Mouse (Mus musculus): ENCODE data around the gene Mns1.

The Mns1 gene

DNA sequence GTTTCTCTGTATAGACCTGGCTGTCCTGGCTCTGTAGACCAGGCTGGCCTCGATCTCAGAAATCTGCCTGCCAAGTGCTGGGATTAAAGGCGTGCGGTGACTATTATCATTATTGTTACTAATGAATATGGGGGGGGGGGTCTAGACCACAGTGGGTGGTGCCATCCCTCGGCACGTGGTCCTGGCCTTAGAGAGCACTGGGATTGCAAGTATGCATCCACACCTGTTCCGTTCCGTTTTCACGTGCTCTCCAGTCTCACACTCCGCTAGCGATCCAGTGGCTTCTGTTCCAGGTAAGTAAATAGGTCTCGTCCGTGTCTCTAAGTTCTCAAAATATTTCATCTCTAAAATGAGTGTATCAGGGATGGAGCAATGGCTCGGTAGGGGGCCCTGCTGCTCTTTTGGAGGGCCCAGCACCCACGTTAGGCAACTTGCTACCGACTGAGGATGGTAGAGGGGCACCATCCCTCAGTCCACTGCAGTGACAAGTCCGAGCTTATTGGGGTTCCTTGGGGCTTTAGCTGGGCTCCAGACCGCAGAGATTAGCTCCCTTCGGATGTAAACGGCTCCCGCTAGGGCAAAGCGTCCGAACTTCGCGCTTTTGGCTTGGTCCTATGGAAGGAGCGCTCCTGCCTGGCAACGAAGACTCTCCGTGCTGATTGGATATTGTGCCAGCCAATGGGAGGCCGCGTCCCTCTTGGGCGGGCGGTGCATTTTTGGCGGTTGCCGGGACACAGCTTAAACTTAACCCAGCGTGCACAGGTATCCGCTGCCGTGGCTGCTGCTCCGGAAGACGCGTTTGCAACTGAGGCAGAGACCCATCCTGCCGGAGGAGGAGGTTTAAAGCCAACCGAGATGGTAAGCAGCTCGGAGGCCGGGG, at the start of gene Mns1:
Mns1 (plus strand) TSS at position 190 of the 880 bp plus-strand sequence.
- 1% methylated on average over 43 of the region's 43 CpGs for WGBS

DNA sequence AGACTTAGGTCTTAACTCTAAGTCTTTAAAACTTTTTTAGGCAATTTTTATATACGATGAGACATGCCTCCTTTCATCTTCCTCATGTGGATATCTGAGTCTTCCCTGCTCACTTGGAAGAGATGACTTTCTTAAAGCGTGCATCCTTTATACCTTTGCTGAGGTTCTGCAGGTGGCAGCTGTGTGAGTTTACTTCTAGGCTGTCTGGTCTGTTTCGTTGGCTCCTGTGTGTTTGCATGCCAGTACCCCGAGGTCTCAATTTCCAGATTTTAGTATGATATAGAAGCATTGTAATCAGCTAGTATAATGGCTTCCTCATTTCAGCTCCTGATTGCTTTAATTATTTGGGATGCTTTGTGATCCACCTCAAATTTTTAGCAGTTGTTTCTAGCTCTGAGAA, 48.9 kb upstream of the Mns1 start:
- 91% methylated on average over 4 of the region's 4 CpGs for WGBS

DNA sequence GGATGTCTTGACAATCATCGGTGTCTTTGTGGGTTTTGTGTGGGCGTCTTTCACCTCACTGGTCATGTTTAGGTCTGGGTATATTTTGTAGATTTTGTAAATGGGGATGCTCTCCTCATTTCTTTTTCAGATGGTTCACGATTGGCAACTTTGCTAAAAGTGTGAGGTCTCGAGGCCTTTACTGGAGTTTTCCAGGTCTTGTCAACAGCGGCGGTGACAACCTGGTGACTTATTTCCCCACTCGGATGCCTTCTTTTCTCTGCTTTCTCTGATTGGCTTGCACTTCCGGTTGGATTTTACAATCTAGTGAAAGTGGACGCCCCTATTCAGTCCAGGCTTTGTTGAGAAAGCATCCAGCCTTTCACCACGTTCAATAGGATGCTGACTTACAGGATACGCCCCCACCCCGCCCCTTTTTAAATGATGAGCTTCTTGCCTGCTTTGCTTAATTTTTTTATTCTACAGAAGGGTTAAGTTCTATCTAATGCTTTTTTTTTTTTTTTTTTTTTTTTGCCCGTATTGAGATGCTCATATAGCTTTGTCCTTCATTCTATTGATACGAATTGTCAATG, 48.3 kb upstream of the Mns1 start:
- WGBS = 78% methylated on average over 14 of the region's 14 CpGs

DNA sequence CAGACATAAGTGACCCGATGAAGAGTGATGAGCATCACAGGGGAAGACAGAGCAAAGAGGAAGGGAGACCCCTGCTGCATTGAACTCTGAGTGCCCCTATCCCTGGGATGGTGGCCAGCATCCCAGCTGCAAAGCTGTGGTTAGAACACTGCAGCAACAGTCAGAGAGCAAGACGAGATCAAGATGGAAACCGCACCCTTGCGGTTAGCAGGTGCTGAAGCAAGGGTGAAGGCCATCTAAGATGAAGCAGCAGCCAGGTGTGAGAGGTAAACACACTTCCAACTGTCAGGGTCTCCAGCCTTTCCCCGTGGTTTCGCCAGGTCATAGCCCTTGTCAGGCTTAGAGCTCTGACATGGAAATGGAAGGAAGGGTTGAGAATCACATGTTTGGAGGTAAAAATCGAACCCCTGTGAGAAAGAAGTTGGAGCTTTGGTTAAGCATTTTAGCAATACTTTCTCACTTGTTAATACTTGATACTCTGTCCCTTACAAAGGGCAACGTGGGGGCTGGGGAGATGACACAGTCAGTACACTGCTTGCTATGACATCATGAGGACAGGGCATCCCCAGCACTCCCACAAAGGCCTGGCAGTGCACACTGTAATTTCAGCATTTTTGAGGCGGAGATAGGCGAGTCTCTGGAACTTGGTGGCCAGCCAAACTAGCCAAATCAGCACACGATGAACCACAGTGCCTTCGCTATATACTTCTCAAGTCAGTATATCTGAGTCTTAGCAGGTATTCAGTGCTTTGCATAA, 47.3 kb upstream of the Mns1 start:
- WGBS = 85% methylated on average over 12 of the region's 12 CpGs

DNA sequence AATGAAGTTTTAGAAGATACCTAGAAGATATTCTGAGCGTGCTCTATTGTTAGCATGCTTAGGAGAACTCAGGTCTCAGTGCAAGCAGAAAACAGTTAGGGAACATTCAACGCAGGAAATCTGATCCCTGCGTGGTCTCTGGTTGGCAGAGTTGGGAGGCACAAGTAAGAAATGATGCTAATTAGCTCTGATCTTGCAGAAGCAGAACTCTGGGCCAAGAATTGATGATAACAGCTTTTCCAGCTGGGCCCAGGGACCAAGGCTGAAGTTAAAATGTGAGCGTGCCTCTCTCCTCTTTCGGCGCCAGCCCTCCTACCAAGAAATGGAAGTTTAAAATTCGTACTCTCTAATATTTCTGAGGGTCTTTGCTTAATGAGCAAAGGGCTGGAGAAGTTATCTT, 45.1 kb upstream of the Mns1 start:
- 81% methylated on average over 7 of the region's 7 CpGs for WGBS

DNA sequence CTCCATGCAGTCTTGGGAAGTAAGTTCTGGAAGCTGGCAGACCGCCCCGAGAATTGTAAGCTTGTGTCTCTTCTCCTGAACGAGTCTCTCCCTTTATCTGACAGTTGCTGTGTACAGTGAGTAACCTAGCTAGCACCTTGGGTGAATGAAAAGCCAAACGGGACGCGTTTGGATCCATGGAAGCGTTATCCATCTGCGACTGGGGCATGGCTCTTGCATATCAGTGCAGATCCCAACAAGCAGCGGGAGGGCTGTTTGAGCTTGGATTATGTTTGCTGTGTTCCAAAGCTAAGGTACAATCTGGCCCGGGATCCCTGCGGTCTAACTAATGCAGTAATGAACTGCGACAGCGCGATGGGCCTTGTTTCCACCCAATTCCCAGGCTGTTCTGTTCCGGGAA, 44.6 kb upstream of the Mns1 start:
- 68% methylated on average over 15 of the region's 15 CpGs for WGBS

DNA sequence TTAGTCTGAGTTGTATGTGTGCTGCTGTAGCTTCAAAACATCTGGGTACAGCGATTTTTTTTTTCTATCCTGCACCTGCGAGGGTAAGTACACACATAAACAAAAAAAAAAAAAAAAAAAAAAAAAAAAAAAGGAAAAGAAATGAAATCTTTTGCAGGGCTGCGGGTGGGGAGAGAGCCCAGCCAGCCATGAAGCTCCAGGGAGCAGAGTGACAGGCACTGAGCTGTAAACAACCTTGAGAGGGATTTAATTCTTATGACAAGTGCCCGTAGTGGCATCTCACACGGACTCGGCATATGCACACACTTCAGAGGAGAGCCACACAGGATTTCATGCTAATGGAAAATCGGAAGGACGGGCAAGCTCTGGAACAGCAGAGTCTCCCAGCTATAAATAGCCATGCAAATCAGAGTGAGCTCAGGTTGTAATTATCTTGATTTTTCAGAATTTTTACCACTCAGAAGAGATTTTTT, 43.9 kb upstream of the Mns1 start:
- 43% methylated on average over 8 of the region's 8 CpGs for WGBS

DNA sequence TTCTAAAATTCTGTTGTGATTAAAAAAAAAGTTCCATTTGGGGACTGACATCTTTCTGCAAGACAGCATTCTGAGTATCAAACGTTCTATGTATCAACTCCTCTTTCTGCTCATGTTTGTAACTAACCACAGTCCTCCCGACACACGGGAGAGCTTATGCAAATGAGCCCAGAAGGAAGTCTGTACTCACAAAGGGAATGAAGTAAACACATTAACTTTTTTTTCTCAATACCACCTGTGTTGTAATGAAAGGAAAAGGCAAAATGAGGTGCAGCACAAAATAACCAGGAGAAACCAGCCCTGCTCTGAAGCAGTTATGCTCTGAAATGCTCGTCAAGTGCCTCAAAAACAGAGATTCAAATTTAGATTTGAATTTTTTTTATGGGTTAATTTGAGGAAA, 37.7 kb upstream of the Mns1 start:
- WGBS = 21% methylated on average over 4 of the region's 4 CpGs

DNA sequence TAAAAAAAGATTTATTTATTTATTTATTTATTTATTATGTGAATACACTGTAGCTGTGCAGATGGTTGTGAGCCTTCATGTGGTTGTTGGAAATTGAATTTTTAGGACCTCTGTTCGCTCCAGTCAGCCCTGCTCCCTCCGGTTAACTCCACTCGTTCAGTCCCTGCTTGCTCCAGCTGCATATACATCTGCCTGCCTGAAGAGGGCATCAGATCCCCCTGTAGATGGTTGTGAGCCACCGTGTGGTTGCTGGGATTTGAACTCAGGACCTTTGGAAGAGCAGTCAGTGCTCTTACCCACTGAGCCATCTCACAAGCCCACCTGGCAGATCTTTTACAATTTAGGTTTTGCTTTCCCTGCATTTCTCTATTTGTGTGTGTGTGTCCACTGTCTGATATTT, 36.0 kb upstream of the Mns1 start:
- WGBS = 74% methylated on average over 4 of the region's 4 CpGs

DNA sequence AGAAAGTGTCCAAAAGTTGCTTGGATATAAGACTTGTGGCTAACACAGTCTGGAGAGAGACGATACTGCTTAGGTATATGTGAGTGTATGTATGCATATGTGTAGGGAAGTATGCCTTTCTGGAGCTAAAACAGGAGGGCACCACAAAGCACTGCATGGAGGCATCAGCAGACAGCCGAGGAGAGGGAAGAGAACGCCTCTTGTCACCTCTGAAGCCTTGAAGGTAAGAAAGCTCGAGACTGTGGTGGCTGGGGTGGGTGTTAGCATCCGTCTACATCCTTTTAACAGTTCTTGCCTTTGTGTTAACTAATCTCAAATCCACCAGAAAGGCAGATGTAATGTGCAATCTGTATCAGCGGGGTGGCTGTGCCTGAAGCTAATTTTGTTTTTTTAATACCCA, 34.4 kb upstream of the Mns1 start:
- 59% methylated on average over 6 of the region's 6 CpGs for WGBS

DNA sequence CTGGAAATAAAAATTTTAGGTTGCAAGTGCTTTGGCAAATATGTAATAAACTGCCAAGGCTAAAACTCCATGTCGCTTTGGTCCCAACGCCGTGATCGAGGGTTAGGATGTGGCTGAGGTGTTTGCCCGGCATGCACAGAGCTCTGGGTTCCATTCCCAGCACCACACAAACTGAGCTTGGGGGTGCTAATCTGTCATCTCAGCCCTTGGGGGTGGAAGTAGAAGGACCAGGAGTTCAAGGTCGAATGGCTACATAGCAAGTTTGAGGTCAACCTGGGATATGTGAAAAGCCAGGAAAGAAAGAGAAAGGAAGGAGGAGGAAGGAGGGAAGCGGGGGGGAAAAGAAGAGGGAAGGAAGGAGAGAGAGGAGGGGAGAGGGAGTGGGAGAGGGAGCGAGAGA, 33.4 kb upstream of the Mns1 start:
- WGBS = 93% methylated on average over 8 of the region's 8 CpGs

DNA sequence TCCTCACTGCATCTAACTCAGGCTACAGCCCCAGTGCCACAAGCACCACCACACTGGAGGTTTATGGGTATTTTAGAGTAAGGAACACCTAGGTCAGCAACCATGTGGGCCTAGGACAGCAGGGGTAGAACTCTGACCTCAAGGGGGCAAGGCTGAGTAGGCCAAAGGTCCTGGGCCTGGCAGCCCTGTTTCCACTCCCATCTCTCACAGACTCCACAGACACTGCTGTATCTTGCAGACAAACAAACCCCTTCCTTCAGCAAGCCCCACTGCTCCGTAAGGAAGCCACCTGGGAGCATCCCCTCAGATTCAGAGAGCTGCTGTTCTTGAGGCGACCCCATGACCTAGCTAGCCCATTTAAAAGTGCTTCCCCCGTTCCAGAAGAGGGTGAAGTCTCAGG, 32.9 kb upstream of the Mns1 start:
- 87% methylated on average over 3 of the region's 3 CpGs for WGBS

DNA sequence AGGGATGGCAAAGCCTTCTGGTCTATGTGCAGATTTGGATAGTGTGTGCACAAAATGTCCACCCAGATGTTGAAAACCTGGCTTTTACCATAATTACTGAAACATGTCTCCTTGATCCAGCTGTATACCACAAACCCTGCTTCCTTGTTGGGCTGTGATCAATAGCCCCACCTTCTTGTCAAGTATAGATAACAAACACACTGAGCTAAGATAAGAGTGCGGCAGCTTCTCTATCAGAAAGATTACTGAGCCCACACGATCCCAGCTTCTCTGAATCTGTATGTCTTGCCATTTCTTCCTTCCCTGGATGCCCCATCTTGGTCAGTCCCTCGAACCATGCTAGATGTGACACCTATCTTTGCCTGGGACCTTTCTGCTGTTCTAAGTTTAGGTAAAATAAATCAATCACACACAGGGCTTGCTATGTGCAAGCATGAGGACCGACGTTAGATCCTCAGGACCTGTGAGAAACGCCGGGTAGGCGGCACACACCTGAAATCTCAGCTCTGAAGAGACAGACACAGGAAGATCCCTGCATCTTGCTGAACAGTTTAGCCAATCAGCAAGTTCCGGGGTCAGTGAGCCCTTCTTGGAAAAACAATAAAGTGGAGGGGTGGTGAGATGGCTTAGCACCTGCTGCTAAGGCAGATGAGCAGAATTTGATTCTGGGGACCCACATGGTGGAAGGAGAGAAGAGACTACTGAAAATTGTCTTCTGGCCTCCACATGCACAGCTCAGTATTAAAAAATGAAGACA, 31.8 kb upstream of the Mns1 start:
- WGBS = 94% methylated on average over 9 of the region's 9 CpGs

DNA sequence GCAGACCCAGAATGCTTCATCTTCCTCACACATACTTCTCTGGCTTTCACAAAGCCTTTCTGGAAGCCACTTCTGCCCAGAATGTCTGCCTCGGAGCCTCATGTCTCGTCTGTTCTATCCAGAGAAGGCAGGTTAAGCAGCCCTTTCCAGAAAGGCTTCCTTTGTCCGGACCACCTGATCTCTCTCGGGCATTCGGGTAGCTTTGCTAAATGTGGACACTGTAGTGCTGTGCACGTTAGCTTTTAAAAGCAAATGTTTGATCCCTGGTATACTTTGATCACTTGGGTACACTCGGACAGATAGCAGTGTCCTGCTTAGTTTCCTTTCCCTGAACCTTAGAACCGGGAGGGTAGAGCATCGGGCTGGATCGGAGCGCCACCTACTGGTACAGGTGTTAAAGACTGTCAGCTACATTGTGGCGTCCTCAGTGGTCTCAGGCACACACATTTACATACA, 29.7 kb upstream of the Mns1 start:
- 3% methylated on average over 12 of the region's 12 CpGs for WGBS

DNA sequence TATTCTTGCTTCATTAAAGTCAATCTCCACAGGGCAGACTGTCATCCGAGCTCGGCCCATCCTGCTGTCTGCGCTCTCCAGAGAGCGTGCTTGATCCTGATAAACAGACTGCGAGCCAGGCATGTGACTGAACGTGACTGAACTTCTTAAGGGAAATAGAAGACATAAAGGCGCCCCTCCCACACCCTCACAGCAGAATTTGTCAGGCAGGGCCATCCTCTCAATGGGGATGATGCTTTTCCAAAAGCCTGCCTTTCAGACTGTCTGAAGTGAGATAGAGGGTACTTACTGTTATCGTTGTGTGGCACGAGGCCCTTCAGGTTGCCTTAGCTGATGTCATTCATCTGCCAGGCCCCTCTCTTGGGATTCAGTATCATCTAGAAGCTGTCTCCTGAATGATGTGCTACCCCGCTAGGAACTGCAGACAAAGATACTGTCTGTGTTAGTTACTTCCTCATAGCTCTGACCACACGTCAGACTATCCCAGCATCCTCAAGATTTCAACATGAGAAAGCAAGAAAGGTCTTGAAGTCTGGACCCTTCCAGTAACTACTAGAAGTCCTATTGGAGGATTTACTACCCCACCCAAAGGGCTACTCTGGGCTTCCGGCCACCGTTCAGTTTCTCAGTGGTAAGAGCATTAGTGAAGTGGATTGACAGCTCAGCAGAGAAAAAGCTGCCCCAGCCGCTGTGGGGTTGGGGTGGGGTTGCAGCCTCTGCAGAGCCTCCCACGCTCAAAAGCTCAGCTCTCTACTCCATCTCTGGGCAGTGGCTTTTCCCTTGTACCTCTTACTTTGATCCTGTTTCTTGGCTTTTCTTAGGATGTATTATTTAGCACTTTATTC, 28.2 kb upstream of the Mns1 start:
- 74% methylated on average over 15 of the region's 15 CpGs for WGBS

DNA sequence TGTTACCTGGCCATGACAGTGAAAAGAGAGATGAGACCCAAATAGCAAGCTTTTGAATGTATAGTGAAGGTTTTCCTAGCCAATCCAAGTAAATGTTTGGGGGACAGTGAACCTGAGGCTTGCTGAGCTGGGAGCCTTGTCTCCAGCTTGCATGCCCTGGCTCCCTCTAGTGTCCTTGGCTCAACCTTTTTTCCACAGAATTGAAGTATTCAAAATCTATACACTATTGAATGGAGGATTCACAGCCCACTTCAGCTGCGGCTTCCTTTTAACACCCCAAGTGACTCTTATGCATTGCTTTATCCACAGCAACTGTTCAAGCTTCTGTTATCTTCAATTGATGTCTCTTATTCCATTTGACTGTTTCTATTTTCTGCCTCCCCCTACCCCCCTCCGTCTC, 26.1 kb upstream of the Mns1 start:
- 62% methylated on average over 2 of the region's 2 CpGs for WGBS

DNA sequence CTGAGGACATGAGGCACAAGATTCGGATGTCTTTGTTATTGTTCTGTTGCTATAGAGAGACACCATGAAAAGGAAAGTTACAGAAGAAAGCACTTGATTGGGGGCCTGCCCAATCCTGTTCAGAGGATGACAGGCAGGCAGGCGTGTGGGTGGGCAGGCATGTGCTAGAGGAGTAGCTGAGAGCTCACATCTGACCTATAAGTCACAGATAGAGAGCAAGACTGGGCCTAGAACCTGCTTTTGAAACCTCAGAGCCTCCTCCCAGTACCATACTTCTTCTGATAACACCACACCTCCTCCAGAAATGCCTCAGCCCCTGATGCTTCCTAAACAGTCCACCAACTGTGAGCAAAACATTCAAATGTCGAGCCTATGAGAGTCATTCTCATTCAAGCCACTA, 19.4 kb upstream of the Mns1 start:
- 88% methylated on average over 3 of the region's 3 CpGs for WGBS

DNA sequence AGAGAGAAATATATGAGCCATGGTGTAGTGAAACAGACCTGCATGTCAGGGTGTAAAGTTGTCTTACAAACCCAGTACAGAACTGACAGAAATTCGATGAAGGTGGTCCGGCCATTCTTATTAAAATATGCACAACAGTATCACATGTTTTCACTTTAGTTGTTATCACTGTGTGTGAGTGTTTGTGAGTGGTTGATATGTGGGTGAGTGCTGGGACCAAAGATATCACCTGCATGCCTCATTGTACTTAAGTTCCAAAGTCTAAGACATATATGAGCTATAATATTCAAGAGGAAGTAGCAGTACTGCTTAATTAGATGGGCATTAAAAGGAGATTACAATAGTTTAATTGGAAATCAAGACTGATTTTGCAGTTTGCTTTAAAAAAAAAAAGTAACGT, 17.3 kb upstream of the Mns1 start:
- 88% methylated on average over 3 of the region's 3 CpGs for WGBS

DNA sequence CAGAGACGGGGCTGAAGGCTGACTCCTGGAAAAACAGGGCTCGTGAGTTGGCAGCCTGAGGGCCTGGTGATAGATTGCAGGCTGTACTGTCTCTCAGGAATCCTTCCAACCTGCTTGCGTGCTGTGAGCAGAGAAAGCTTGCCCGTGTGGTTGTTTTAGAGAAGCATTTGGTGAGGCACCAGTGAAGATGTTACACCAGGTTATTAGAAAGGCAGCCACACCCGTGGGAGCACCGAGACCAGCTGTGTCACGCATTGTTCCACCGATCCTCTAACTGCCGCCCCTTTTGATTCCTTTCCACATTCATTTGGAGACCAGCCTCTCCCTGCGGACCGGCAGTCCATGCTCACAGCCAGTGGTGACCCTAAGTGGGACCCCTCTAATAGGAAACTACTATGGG, 15.5 kb upstream of the Mns1 start:
- 70% methylated on average over 11 of the region's 11 CpGs for WGBS

DNA sequence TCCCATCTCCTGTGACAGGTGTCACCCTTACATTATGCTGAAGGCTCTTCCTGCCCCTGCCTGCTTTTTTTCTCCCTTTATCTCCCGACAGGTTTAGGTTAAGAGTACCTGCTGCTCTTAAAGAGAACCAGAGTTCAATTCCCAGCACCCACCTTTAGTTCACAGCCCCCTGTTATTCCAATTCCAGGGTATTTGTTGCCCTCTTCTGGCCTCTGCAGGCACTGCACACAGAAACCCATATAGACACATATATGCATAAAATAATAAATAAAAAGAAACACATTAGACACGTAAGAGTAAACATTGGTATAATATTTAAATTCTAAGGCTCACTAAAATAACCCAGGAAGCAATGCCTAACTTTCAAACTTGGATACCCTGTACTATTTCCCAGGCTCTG, 15.1 kb upstream of the Mns1 start:
- 87% methylated on average over 2 of the region's 2 CpGs for WGBS

DNA sequence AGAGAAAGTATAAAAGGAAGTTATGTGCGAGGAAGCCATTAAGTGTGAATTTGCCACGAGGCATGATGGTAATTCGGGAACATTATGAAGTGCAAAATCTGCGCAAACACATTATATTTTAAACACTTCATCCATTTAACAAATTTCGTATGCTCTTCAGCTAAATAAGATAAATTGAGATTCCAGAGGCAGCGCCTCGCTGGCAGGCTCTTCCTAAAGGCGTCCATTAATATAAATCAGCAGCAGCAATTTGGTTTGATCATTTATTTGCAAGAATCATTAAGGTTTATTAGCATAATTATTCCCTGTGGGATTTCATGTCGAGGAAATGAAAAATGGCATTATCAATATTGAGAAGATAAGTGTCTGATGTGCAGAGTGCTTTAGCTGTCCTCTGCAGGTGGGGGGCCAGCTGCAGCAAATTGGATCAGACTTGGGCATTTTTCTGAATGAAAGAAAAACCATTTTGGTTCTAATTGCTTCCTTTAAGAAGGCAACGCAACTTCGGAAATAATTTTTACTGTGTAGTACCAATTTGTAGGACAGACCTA, 12.4 kb upstream of the Mns1 start:
- 72% methylated on average over 11 of the region's 11 CpGs for WGBS
